18 mouse cellular contexts compared by ENCODE assay signal in genomic region chr2:147926861-147927260, GRCm38 (mm10).
"Had no signal": no experiment of that assay in that cellular context is flagged by ENCODE, and none has a peak within 500 bp of the region (broad histone marks: within the 10 kb centered on the region; RNA-seq: fewer than 3 reads in every experiment).

No protein-coding gene starts in this region.

- H3K4me1 ChIP-seq: limb, embryonic 15.5 days; megakaryocyte, embryonic 14.5 days; midbrain, embryonic 15.5 days; neural tube, embryonic 13.5 days; stomach, embryonic 15.5 days had no signal

- H3K4me3 ChIP-seq: layer of hippocampus, adult 2 months; limb, embryonic 15.5 days; megakaryocyte, embryonic 14.5 days; midbrain, embryonic 15.5 days; neural tube, embryonic 13.5 days; stomach, embryonic 15.5 days had no signal

- H3K4me2 ChIP-seq: limb, embryonic 15.5 days; midbrain, embryonic 11.5 days; midbrain, embryonic 15.5 days; neural tube, embryonic 13.5 days; stomach, embryonic 15.5 days had no signal

- H3K36me3 ChIP-seq: limb, embryonic 15.5 days; midbrain, embryonic 15.5 days; neural tube, embryonic 13.5 days; stomach, embryonic 15.5 days had no signal

- H3K9me3 ChIP-seq: limb, embryonic 15.5 days; megakaryocyte, embryonic 14.5 days; midbrain, embryonic 15.5 days; neural tube, embryonic 13.5 days; stomach, embryonic 15.5 days had no signal

- H3K9ac ChIP-seq: limb, embryonic 15.5 days; liver, embryonic 14.5 days; midbrain, embryonic 15.5 days; neural tube, embryonic 13.5 days; stomach, embryonic 15.5 days had no signal

- H3K27ac ChIP-seq: hindbrain, postnatal 0 days; kidney, postnatal 0 days; layer of hippocampus, adult 2 months; limb, embryonic 15.5 days; liver, embryonic 14.5 days; macrophage; midbrain, embryonic 15.5 days; neural tube, embryonic 13.5 days; stomach, embryonic 15.5 days had no signal

- DNase-seq: kidney, adult 11 months; kidney, adult 9 months; kidney, postnatal 36 days; retina, postnatal 1 day; right cerebral cortex, postnatal 4 days; spleen, adult 18-20 months; thymus, postnatal 36 days had no signal

- H3K27me3 ChIP-seq: limb, embryonic 15.5 days; megakaryocyte, embryonic 14.5 days; midbrain, embryonic 15.5 days; neural tube, embryonic 13.5 days; stomach, embryonic 15.5 days had no signal

- ATAC-seq: hindbrain, postnatal 0 days; midbrain, embryonic 15.5 days had no signal
